Mouse (Mus musculus) left cerebral cortex, adult 2 months (tissue): ENCODE measurements around the gene Abcd4. TPM values are rescaled to one million over a fixed set of nuclear protein-coding genes. Genes with fewer than 3 reads are reported as not detected.

Experiments
- DNase-seq, 2 experiments: peaks; one replicate each; pipeline ENCODE4 v3.0.0; 2021 to 2022; ENCODE audit warnings: low spot score in 2 of 2, mixed read lengths in 1 of 2; ENCODE audit errors: extremely low spot score in 1 of 2
- H3K27ac ChIP-seq: fragments of 200-600 bp; 2 replicates; pipeline ENCODE4 v1.8.1; 2022
- H3K4me3 ChIP-seq: fragments of 200-600 bp; 2 replicates; pipeline ENCODE4 v1.8.1; 2022
- CTCF ChIP-seq: fragments of 200-600 bp; IDR thresholded peaks from 2 replicates; pipeline ENCODE4 v1.8.1; 2022; ENCODE audit warnings: antibody characterized with exemption, mild to moderate bottlenecking, moderate library complexity
- intact Hi-C: fragments of 180-260 bp; cut with DNase I; formaldehyde crosslinking; loops from one replicate; pipeline ENCODE4 v1.15.1; 2025
- long read RNA-seq, 2 experiments: library from polyadenylated mRNA; stranded (forward); transcript quantifications; one replicate each; pipeline ENCODE4 v2.0.0; 2021; ENCODE audit warnings: borderline mapping rate in 2 of 2
- total RNA-seq, 2 experiments: library from RNA; stranded (reverse); gene quantifications; 2 replicates each; pipeline ENCODE4 v1.2.3; 2021

Abcd4 gene
- 10 to 100 TPM; 10.2 to 11.4 TPM for total RNA-seq
- long read RNA-seq, experiment 1, transcript Abcd4-201 (19 exons, 2,309 nt): major isoform, 7 of 22 reads
- long read RNA-seq, experiment 1, partial matches to known transcripts: 4 of 22 reads
- long read RNA-seq, experiment 1, other reads (novel, unspliced or antisense): 10 of 22 reads
- long read RNA-seq, experiment 2, transcript Abcd4-201 (19 exons, 2,309 nt): major isoform, 7 of 16 reads
- long read RNA-seq, experiment 2, partial matches to known transcripts: 1 of 16 reads
- long read RNA-seq, experiment 2, other reads (novel, unspliced or antisense): 7 of 16 reads

DNA sequence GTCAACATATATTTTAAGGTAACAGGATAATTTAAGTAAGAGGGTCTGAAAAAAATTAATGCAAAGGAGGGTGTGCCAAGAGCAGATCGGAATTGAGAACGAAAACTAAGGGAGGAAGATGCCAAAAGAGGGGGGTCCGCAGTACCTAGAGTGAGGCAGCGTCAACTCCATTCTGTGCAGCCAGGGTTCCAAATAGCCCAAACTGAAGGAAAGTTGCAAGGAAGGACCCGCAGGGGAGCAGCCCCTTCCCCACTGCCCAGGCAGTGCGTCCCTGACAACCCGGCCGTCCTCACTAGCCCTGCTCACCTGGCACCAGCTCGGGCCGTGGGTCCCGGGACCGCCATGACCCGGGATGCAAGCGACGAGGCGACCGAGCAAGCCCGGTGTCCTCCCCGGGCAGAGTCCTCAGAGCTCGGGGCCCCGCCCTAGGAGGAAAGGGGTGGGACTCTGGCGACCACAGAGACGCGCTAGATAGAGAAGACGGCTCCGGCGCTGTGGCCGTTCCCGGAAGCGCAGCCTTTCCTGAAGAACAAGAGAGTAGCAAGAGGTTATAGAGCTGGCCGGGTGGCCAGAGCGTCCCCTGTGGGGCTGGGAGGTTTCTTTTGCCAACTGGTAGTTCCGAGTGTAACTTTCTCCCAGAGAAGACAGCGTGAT is at the start of gene Abcd4:
TSS of gene Abcd4 (minus strand) at position 437 of the 654 bp plus-strand sequence.
- peak; percentile 75 for TF ChIP-seq CTCF
- intact Hi-C loops: loop anchor here (1.0 kb wide), 1 partner anchor 379 kb away; the partner anchor contains the start of gene Ylpm1
- DNase-seq: peak; percentile 87 to 91
- Histone ChIP-seq H3K27ac (peak within 1 kb of the TSS; percentile 56), H3K4me3 (peak within 1 kb of the TSS; percentile 85)

GRCm38 (mm10) chr12:84653912-84654311 is 36.7 kb upstream of the Abcd4 start:
- Histone ChIP-seq H3K27ac (no peak overlapping the region), H3K4me3 (no peak overlapping the region)
- intact Hi-C loops: loop anchor here (1.0 kb wide), 1 partner anchor 101 kb away; no protein-coding TSS in a partner anchor
- peak; percentile 51 to 69 for DNase-seq
- TF ChIP-seq CTCF: peak; percentile 96

DNA sequence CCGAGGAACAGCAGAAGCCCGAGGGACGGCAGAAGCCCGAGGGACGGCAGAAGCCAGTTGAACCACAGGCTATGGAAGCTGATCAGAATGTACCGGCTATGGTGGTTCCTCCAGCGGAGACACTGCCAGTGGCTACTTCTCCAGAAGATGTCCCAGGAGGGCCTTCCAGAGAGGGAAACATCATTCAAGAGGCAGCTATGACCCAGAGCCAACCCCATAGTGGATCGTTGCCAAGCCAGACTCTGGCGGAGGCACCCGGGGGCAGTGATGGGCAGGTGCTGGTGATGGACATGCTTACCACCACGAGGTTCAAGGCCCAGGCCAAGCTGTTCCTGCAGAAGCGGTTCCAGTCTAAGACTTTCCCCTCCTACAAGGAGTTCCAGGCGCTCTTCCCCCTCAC is 33.0 kb upstream of the Abcd4 start:
- no peak for TF ChIP-seq CTCF
- Histone ChIP-seq H3K27ac (no peak overlapping the region), H3K4me3 (no peak overlapping the region)
- intact Hi-C loops: no loop called here
- DNase-seq: no peak

DNA sequence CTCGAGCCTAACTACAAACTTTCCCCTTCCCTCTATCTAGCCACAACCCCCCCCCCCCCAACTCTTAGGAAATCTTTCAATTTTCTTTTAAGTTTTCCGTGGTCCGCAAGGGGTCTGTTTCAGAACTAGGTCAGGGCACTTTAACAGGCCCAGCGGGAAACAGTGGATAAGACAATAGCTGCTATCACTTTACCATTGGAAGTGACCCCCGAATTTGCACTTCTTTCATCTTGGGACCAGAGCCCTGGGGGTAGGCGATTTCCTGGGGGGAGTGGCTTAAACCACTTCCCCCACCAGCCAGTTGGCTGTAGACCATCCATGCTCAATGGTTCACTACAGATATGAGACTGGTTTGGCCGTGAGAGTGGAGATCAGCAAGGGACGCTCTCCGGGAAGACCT is 23.4 kb upstream of the Abcd4 start, which contains the start of gene Vrtn:
TSS of gene Vrtn (plus strand) at position 366 of the 400 bp plus-strand sequence.
- DNase-seq: no peak
- intact Hi-C loops: no loop called here
- H3K4me3 ChIP-seq: no peak within 1 kb of the TSS
- no peak for TF ChIP-seq CTCF
- no peak within 1 kb of the TSS for H3K27ac ChIP-seq

DNA sequence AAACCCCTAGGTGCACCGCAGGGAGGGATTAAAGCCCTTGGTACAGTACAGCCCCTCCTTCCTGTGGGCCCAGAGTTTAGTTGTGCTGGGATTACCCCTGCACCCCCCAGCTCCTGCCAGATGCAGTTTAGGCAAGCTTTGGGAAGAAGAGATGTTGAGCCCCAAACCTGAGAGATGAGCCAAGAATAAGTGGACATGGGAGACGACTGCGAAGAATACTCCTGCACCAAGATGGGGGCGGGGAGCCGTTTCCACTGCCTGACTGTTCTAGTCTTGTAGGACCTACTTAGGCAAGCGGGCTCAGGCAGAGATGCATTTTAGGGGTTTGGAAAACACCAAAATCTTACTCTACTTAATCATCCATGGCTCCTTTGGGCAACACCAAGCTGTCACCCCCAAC is 23.0 kb upstream of the Abcd4 start:
- intact Hi-C loops: no loop called here
- Histone ChIP-seq H3K27ac (no peak overlapping the region), H3K4me3 (no peak overlapping the region)
- TF ChIP-seq CTCF: no peak
- DNase-seq: no peak

DNA sequence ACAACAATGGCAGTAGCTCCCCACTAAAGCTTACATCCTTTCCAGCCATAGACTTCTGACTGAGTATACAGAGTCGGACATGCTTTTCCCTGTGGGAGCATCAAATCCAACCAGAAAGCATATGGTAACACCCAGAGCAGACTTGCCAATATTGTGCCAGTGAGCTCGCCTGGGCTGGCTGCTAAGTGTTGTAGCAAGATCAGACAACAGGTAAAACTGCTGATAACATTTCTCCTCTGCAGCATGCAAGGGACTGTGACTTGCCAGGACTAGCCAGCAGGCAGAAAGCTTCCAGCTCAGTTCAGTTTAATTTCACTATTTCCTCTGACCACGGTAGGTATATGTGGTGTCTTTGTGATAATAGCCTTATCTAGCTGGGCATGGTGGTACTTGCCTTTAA is 14.7 kb upstream of the Abcd4 start:
- no peak overlapping the region for H3K27ac ChIP-seq
- H3K4me3 ChIP-seq: no peak overlapping the region
- no peak for DNase-seq
- no peak for TF ChIP-seq CTCF
- intact Hi-C loops: no loop called here

DNA sequence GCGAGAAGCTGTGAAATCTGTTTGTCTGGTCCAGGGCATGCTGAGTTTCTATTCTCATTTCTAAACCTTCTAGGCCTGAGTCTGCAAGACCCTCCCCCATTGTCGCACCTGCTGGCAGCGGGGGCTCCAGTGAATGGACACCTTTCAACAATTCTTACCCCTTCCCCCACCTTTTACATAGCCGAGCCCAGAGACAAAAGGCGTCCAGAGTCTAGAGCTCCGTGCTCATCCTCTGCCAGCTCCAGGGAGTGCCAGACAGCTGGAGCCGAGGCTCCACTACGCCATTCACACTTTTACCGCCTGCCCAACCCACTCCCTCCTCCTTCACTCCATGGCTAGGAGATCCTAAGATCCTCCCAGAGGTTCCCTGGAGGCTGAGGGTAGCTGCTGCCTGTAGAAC is 7.9 kb upstream of the Abcd4 start:
- Histone ChIP-seq H3K4me3 (no peak overlapping the region), H3K27ac (no peak overlapping the region)
- peak in 1 of 2 experiments; percentile 28 for DNase-seq
- intact Hi-C loops: no loop called here
- no peak for TF ChIP-seq CTCF

- no peak for DNase-seq
- intact Hi-C loops: no loop called here
- Histone ChIP-seq H3K27ac (no peak overlapping the region), H3K4me3 (no peak overlapping the region)
- TF ChIP-seq CTCF: no peak
Measured at GRCm38 (mm10) chr12:84624601-84625000, 7.4 kb upstream of the Abcd4 start.

DNA sequence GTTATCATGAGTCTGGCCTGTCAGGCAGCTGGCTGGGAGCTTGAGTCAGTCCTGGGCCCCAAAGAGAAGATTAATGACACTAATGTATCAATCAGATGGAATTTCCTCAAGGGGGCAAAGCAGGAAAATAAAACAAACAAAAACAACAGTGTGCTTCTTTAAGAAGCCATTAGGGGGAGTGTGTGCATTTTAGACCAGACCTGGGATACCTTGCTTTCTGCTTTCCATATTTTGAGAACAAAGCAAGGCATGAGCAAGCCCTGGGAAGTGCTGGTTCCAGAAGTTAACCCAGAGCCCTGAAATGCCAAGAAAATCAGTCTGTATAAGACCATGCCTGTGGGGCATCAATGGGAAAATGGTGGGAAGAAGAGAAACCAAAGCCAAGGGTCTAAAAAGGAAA is 3.8 kb upstream of the Abcd4 start:
- TF ChIP-seq CTCF: peak; percentile 70
- no peak overlapping the region for H3K27ac ChIP-seq
- no peak for DNase-seq
- intact Hi-C loops: no loop called here
- no peak overlapping the region for H3K4me3 ChIP-seq

- DNase-seq: no peak
- intact Hi-C loops: loop anchor here (1.0 kb wide), 1 partner anchor 379 kb away; the partner anchor contains the start of gene Ylpm1
- H3K27ac ChIP-seq: peak overlapping the region; percentile 56; the same call in 1 of the 2 replicates
- no peak for TF ChIP-seq CTCF
- peak overlapping the region; percentile 85 for H3K4me3 ChIP-seq
Measured at GRCm38 (mm10) chr12:84617663-84618062, 450 bp upstream of the Abcd4 start.

- intact Hi-C loops: no loop called here
- peak in 1 of 2 experiments; percentile 57 for DNase-seq
- TF ChIP-seq CTCF: no peak
- H3K27ac ChIP-seq: no peak overlapping the region
- no peak overlapping the region for H3K4me3 ChIP-seq
Measured at GRCm38 (mm10) chr12:84614524-84614923, 2.7 kb downstream of the Abcd4 start.

- DNase-seq: no peak
- H3K4me3 ChIP-seq: no peak overlapping the region
- intact Hi-C loops: no loop called here
- no peak overlapping the region for H3K27ac ChIP-seq
- TF ChIP-seq CTCF: no peak
Measured at GRCm38 (mm10) chr12:84614001-84614400, 3.2 kb downstream of the Abcd4 start.
